Mouse (Mus musculus) lung, embryonic 16.5 days (tissue): ENCODE results near the gene Gsta3. TPM values are rescaled to one million over a fixed set of nuclear protein-coding genes. Genes with fewer than 3 reads are reported as not detected.

ENCODE experiments used
- ATAC-seq: fragments of 200-750 bp; cut with Nextera tagmentation; 2 replicates; pipeline ENCODE4 v1.8.0; 2017; ENCODE audit warnings: low read depth, mild to moderate bottlenecking, moderate library complexity
- H3K27ac ChIP-seq: fragments of 300-500 bp; sonication (generic); 2 replicates; pipeline ENCODE4 v1.5.1; 2014; ENCODE audit warnings: mild to moderate bottlenecking, control low read depth, low read length
- H3K27me3 ChIP-seq: fragments of 300-500 bp; sonication (generic); 2 replicates; pipeline ENCODE4 v1.6.1; 2014; ENCODE audit warnings: low read depth, low read length, mixed read lengths; ENCODE audit not compliant: control insufficient read depth, insufficient read depth
- H3K36me3 ChIP-seq: fragments of 300-500 bp; sonication (generic); 2 replicates; pipeline ENCODE4 v1.6.1; 2014; ENCODE audit warnings: low read length; ENCODE audit not compliant: control insufficient read depth, insufficient read depth
- H3K4me1 ChIP-seq: fragments of 300-500 bp; sonication (generic); replicated peaks from 2 replicates; pipeline ENCODE4 v1.6.1; 2014; ENCODE audit warnings: low read length, mixed read lengths; ENCODE audit not compliant: control insufficient read depth, insufficient read depth
- H3K4me2 ChIP-seq: fragments of 300-500 bp; sonication (generic); 2 replicates; pipeline ENCODE4 v1.6.1; 2014; ENCODE audit warnings: low read depth, low read length, control low read depth
- H3K4me3 ChIP-seq: fragments of 300-500 bp; sonication (generic); 2 replicates; pipeline ENCODE4 v1.5.1; 2014; ENCODE audit warnings: mild to moderate bottlenecking, low read length, control low read depth
- H3K9ac ChIP-seq: fragments of 300-500 bp; sonication (generic); 2 replicates; pipeline ENCODE4 v1.6.1; 2014; ENCODE audit warnings: low read length, control low read depth
- H3K9me3 ChIP-seq: fragments of 300-500 bp; sonication (generic); 2 replicates; pipeline ENCODE4 v1.6.1; 2016; ENCODE audit warnings: low read length; ENCODE audit not compliant: control insufficient read depth
- WGBS: fragments of 180-500 bp; shearing (Covaris S2); extraction: QIAGEN DNeasy Blood & Tissue Kit; methylation state at CpG from one replicate; pipeline ENCODE4 v1.1.7; 2014; 5-methylcytosine and 5-hydroxymethylcytosine counted together
- polyA plus RNA-seq: library from polyadenylated mRNA; unstranded; fragments of >200 nt; fragmentation: Nextera tagmentation; extraction: Ambion mirVana; gene quantifications from 2 replicates; pipeline ENCODE4 v1.2.1, GENCODE M21; 2015

Gene Gsta3
- polyA plus RNA-seq, 1 experiment from 2014 or later: 2.5 TPM

DNA sequence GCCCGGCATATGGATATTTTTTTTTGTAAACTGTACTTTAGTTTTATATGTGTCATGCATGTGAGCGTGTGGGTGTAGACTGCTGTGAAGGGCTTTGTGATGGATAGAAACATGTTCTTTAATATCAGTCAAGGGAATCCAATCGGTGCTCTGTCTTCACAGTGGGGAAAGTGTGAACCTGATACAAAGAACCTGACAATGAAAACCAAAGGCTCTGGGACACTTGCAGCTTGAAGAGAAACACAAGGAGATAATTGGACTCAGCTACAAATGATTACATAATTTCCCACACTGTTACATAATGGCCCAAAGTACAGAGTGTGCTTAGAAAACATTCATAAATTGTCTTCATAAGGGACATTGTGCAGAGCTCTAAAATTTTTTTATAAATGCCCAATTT lies 65.1 kb downstream of the Gsta3 start:
- no peak for ATAC-seq
- H3K27me3 ChIP-seq: no peaks in the 10 kb centered on the region
- H3K9me3 ChIP-seq: no peaks in the 10 kb centered on the region
- no peak overlapping the region for H3K4me2 ChIP-seq
- no peak overlapping the region for H3K27ac ChIP-seq
- no peak overlapping the region for H3K9ac ChIP-seq
- no peak overlapping the region for H3K4me3 ChIP-seq
- no peaks in the 10 kb centered on the region for H3K36me3 ChIP-seq
- H3K4me1 ChIP-seq: no peaks in the 10 kb centered on the region
- WGBS: 89% methylated on average over 3 of the region's 3 CpGs

DNA sequence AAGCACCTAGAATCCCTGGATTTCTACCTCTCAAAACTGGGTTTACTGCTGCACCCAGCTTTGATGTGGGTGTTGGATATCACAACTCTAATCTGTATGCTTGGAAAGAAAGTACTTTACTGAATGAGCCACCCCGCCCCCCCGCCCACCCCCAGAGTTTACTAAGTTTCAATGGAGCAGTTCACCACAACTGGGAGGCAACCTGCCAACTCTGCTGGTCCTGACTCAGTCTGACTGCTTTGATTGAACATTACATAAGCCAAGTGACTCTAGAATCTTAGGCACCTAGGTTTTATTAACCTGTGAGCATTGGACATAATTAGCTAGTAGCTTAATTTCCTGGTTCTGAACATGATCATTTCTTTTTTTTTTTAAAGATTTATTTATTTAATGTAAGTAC lies 73.9 kb downstream of the Gsta3 start:
- WGBS: 84% methylated on average over 2 of the region's 2 CpGs
- no peaks in the 10 kb centered on the region for H3K4me1 ChIP-seq
- H3K9ac ChIP-seq: no peak overlapping the region
- no peak overlapping the region for H3K4me3 ChIP-seq
- no peaks in the 10 kb centered on the region for H3K27me3 ChIP-seq
- H3K36me3 ChIP-seq: no peaks in the 10 kb centered on the region
- no peak overlapping the region for H3K4me2 ChIP-seq
- ATAC-seq: no peak
- no peaks in the 10 kb centered on the region for H3K9me3 ChIP-seq
- H3K27ac ChIP-seq: no peak overlapping the region

Other genes with a start within 250 kb of the Gsta3 start
- 7.8 and 8.6 TPM in 2 replicates for gene Tram2, start 161.4 kb upstream of the Gsta3 start, polyA plus RNA-seq
- gene Tmem14a, start 22.0 kb upstream of the Gsta3 start, polyA plus RNA-seq: 10.3 and 13.3 TPM in 2 replicates
- gene Khdc1a, start 109.1 kb downstream of the Gsta3 start, polyA plus RNA-seq: 0.20 TPM in 1 of 2 replicates, not detected in the other
- gene Khdc1c, start 127.7 kb downstream of the Gsta3 start, polyA plus RNA-seq: not detected in 2 replicates
- 0.09 and 0.13 TPM in 2 replicates for gene Khdc1b, start 143.0 kb downstream of the Gsta3 start, polyA plus RNA-seq